Mouse (Mus musculus) bone marrow macrophage, adult 2 months (primary cell): ENCODE measurements around the gene Samd13.

ENCODE experiments used
- CTCF ChIP-seq: IDR thresholded peaks from 2 replicates; pipeline ENCODE4 v1.5.1; 2012; ENCODE audit warnings: low read depth, mild to moderate bottlenecking, low read length, moderate library complexity
- POLR2A ChIP-seq: IDR thresholded peaks from 2 replicates; pipeline ENCODE4 v1.6.1; 2012; ENCODE audit warnings: mild to moderate bottlenecking, low read depth, low read length, borderline replicate concordance

GRCm38 (mm10) chr3:146641818-146642427, 43.5 kb downstream of the Samd13 start:
- TF ChIP-seq CTCF = no peak
- TF ChIP-seq POLR2A = no peak
